Mouse (Mus musculus) MEL (cell line): Measurements from ENCODE around the gene Arhgef15. TPM values are rescaled to one million over a fixed set of nuclear protein-coding genes. Genes with fewer than 3 reads are reported as not detected.
A peak's percentile ranks its signal among the peaks of the same experiment; 100 is the strongest.

Experiments
- DNase-seq: peaks from one replicate; pipeline ENCODE4 v3.0.0; 2011; ENCODE audit warnings: low read depth, low spot score
- H3K27ac ChIP-seq: 2 replicates; pipeline ENCODE4 v1.5.1; 2012; ENCODE audit warnings: low read depth, mild to moderate bottlenecking, control low read depth, low read length, moderate library complexity; ENCODE audit not compliant: control insufficient read depth
- H3K27me3 ChIP-seq, 2 experiments: fragments of 150-350 bp in 1 of 2; sonication (generic) in 1 of 2; 2 replicates each; pipeline ENCODE4 v1.6.1; 2012; ENCODE audit warnings: low read length in 2 of 2, mild to moderate bottlenecking in 2 of 2, improper control_type of control experiment in 1 of 2, moderate library complexity in 1 of 2; ENCODE audit not compliant: insufficient read depth in 2 of 2, control insufficient read depth in 1 of 2
- H3K36me3 ChIP-seq, 2 experiments: 2 replicates each; pipeline ENCODE4 v1.6.1; 2012 to 2014; ENCODE audit warnings: low read length in 2 of 2, improper control_type of control experiment in 1 of 2, inconsistent platforms in 1 of 2, mild to moderate bottlenecking in 1 of 2; ENCODE audit not compliant: insufficient read depth in 2 of 2, control insufficient read depth in 1 of 2
- H3K4me1 ChIP-seq, 2 experiments: fragments of 150-350 bp in 1 of 2; sonication (generic) in 1 of 2; 2 replicates each; pipeline ENCODE4 v1.6.1; 2012; ENCODE audit warnings: low read length in 2 of 2, improper control_type of control experiment in 1 of 2, mild to moderate bottlenecking in 1 of 2; ENCODE audit not compliant: insufficient read depth in 2 of 2, control insufficient read depth in 1 of 2
- H3K4me3 ChIP-seq, 2 experiments: fragments of 150-350 bp in 1 of 2; sonication (generic) in 1 of 2; 2 replicates each; pipeline ENCODE4 v1.5.1; 2012; ENCODE audit warnings: low read depth in 2 of 2, low read length in 2 of 2, mild to moderate bottlenecking in 2 of 2, moderate library complexity in 2 of 2, control low read depth in 1 of 2, improper control_type of control experiment in 1 of 2; ENCODE audit not compliant: control insufficient read depth in 1 of 2, insufficient read depth in 1 of 2
- H3K79me2 ChIP-seq: 2 replicates; pipeline ENCODE4 v1.6.1; 2012; ENCODE audit warnings: mild to moderate bottlenecking, low read length, moderate library complexity; ENCODE audit not compliant: control insufficient read depth, poor library complexity, insufficient read depth
- H3K9ac ChIP-seq: 2 replicates; pipeline ENCODE4 v1.6.1; 2012; ENCODE audit warnings: low read depth, mild to moderate bottlenecking, control low read depth, low read length, moderate library complexity; ENCODE audit not compliant: control insufficient read depth, poor library complexity, severe bottlenecking
- H3K9me3 ChIP-seq: fragments of 150-350 bp; sonication (generic); replicated peaks from 2 replicates; pipeline ENCODE4 v1.6.1; 2012; ENCODE audit warnings: mild to moderate bottlenecking, low read length, improper control_type of control experiment, moderate library complexity; ENCODE audit not compliant: insufficient read depth
- BHLHE40 ChIP-seq: IDR thresholded peaks from 2 replicates; pipeline ENCODE4 v1.6.1; 2012; ENCODE audit warnings: low read depth, mild to moderate bottlenecking, inconsistent platforms, low read length, improper control_type of control experiment, borderline replicate concordance
- CTCF ChIP-seq, 3 experiments: IDR thresholded peaks in 2 of 3; conservative IDR thresholded peaks in 1 of 3; 2 replicates each; pipeline ENCODE4 v1.5.1; 2011 to 2012; ENCODE audit warnings: low read length in 3 of 3, low read depth in 2 of 3, mild to moderate bottlenecking in 2 of 3, improper control_type of control experiment in 1 of 3, inconsistent platforms in 1 of 3, mixed read lengths in 1 of 3, moderate library complexity in 1 of 3; ENCODE audit not compliant: control insufficient read depth in 1 of 3, insufficient read depth in 1 of 3, poor library complexity in 1 of 3, severe bottlenecking in 1 of 3
- E2F4 ChIP-seq: IDR thresholded peaks from 2 replicates; pipeline ENCODE4 v1.6.1; 2011; ENCODE audit warnings: low read depth, low read length, improper control_type of control experiment, borderline replicate concordance
- ELF1 ChIP-seq: IDR thresholded peaks from 2 replicates; pipeline ENCODE4 v1.6.1; 2014; ENCODE audit warnings: low read depth, mild to moderate bottlenecking, inconsistent platforms, low read length, improper control_type of control experiment, moderate library complexity
- EP300 ChIP-seq, 2 experiments: IDR thresholded peaks; 2 replicates each; pipeline ENCODE4 v1.6.1; 2011; ENCODE audit warnings: improper control_type of control experiment in 2 of 2, low read length in 2 of 2, low read depth in 1 of 2, mild to moderate bottlenecking in 1 of 2
- ETS1 ChIP-seq: IDR thresholded peaks from 2 replicates; pipeline ENCODE4 v1.6.1; 2012; ENCODE audit warnings: low read depth, mild to moderate bottlenecking, inconsistent platforms, low read length, improper control_type of control experiment, moderate library complexity
- GABPA ChIP-seq: IDR thresholded peaks from 2 replicates; pipeline ENCODE4 v1.6.1; 2012; ENCODE audit warnings: low read depth, mild to moderate bottlenecking, inconsistent platforms, low read length, improper control_type of control experiment, moderate library complexity
- GATA1 ChIP-seq: IDR thresholded peaks from 2 replicates; pipeline ENCODE4 v1.6.1; 2011; ENCODE audit warnings: low read depth, low read length, improper control_type of control experiment
- KAT2A ChIP-seq: conservative IDR thresholded peaks from 2 replicates; pipeline ENCODE4 v1.6.1; 2012; ENCODE audit warnings: low read depth, low read length, improper control_type of control experiment, inconsistent platforms
- MAX ChIP-seq: IDR thresholded peaks from 2 replicates; pipeline ENCODE4 v1.6.1; 2011; ENCODE audit warnings: low read length, improper control_type of control experiment
- MEF2A ChIP-seq: IDR thresholded peaks from 2 replicates; pipeline ENCODE4 v1.6.1; 2014; ENCODE audit warnings: low read depth, mild to moderate bottlenecking, inconsistent platforms, low read length, improper control_type of control experiment; ENCODE audit not compliant: poor library complexity, insufficient replicate concordance, severe bottlenecking; ENCODE audit errors: extremely low read depth
- MXI1 ChIP-seq: IDR thresholded peaks from 2 replicates; pipeline ENCODE4 v1.6.1; 2011; ENCODE audit warnings: mild to moderate bottlenecking, low read depth, low read length, improper control_type of control experiment
- MYB ChIP-seq: IDR thresholded peaks from 2 replicates; pipeline ENCODE4 v1.6.1; 2011; ENCODE audit warnings: mild to moderate bottlenecking, low read depth, low read length, improper control_type of control experiment
- MYC ChIP-seq: IDR thresholded peaks from 2 replicates; pipeline ENCODE4 v1.6.1; 2011; ENCODE audit warnings: low read depth, mild to moderate bottlenecking, low read length, improper control_type of control experiment, moderate library complexity
- NELFE ChIP-seq: IDR thresholded peaks from 2 replicates; pipeline ENCODE4 v1.6.1; 2011; ENCODE audit warnings: low read depth, low read length, improper control_type of control experiment
- POLR2A ChIP-seq, 2 experiments: IDR thresholded peaks; 2 replicates each; pipeline ENCODE4 v1.6.1; 2011 to 2012; ENCODE audit warnings: low read length in 2 of 2, mild to moderate bottlenecking in 2 of 2, control low read depth in 1 of 2, improper control_type of control experiment in 1 of 2, low read depth in 1 of 2, moderate library complexity in 1 of 2; ENCODE audit not compliant: control insufficient read depth in 1 of 2, insufficient read depth in 1 of 2, poor library complexity in 1 of 2
- POLR2AphosphoS2 ChIP-seq: IDR thresholded peaks from 2 replicates; pipeline ENCODE4 v1.6.1; 2011; ENCODE audit warnings: low read length, improper control_type of control experiment
- RAD21 ChIP-seq: IDR thresholded peaks from 2 replicates; pipeline ENCODE4 v1.6.1; 2011; ENCODE audit warnings: mild to moderate bottlenecking, low read depth, low read length, improper control_type of control experiment
- RCOR1 ChIP-seq: IDR thresholded peaks from 2 replicates; pipeline ENCODE4 v1.6.1; 2012; ENCODE audit warnings: low read depth, mild to moderate bottlenecking, inconsistent platforms, low read length, improper control_type of control experiment
- SIN3A ChIP-seq: IDR thresholded peaks from 2 replicates; pipeline ENCODE4 v1.6.1; 2012; ENCODE audit warnings: low read length, improper control_type of control experiment, inconsistent platforms
- TAL1 ChIP-seq: IDR thresholded peaks from 2 replicates; pipeline ENCODE4 v1.6.1; 2012; ENCODE audit warnings: mild to moderate bottlenecking, inconsistent platforms, low read length, moderate library complexity, mixed read lengths
- TBP ChIP-seq: IDR thresholded peaks from 2 replicates; pipeline ENCODE4 v1.8.0; 2011; ENCODE audit warnings: low read depth, low read length, improper control_type of control experiment
- TCF12 ChIP-seq: IDR thresholded peaks from 2 replicates; pipeline ENCODE4 v1.6.1; 2014; ENCODE audit warnings: low read depth, mild to moderate bottlenecking, inconsistent platforms, low read length, improper control_type of control experiment, moderate library complexity
- UBTF ChIP-seq: IDR thresholded peaks from 2 replicates; pipeline ENCODE4 v1.6.1; 2012; ENCODE audit warnings: low read depth, mild to moderate bottlenecking, inconsistent platforms, low read length, improper control_type of control experiment, moderate library complexity, borderline replicate concordance; ENCODE audit not compliant: insufficient read depth
- USF1 ChIP-seq: IDR thresholded peaks from 2 replicates; pipeline ENCODE4 v1.6.1; 2014; ENCODE audit warnings: low read depth, mild to moderate bottlenecking, inconsistent platforms, low read length, improper control_type of control experiment, moderate library complexity
- USF2 ChIP-seq, 2 experiments: IDR thresholded peaks; 2 replicates each; pipeline ENCODE4 v1.6.1; 2011 to 2012; ENCODE audit warnings: improper control_type of control experiment in 2 of 2, low read length in 2 of 2, borderline replicate concordance in 1 of 2, inconsistent platforms in 1 of 2, low read depth in 1 of 2, mild to moderate bottlenecking in 1 of 2; ENCODE audit not compliant: insufficient read depth in 1 of 2
- ZMIZ1 ChIP-seq: IDR thresholded peaks from 2 replicates; pipeline ENCODE4 v1.6.1; 2012; ENCODE audit warnings: low read depth, mild to moderate bottlenecking, inconsistent platforms, low read length, improper control_type of control experiment, moderate library complexity
- ZNF384 ChIP-seq: IDR thresholded peaks from 2 replicates; pipeline ENCODE4 v1.6.1; 2012; ENCODE audit warnings: low read depth, mild to moderate bottlenecking, inconsistent platforms, low read length, improper control_type of control experiment
- polyA plus RNA-seq, 2 experiments: library from polyadenylated mRNA; stranded (reverse) in 1 of 2; unstranded in 1 of 2; fragments of >175 nt in 1 of 2; fragments of >200 nt in 1 of 2; gene quantifications; 2 replicates each; pipeline versions ENCODE4 v1.2.1 to v1.2.4; 2012; ENCODE audit warnings: low replicate concordance in 2 of 2, low read depth in 1 of 2; ENCODE audit not compliant: insufficient read length in 2 of 2, insufficient read depth in 1 of 2, missing spikeins in 1 of 2
- total RNA-seq: library from RNA; depleted of rRNA; stranded (reverse); fragments of 300-350 nt; gene quantifications from 2 replicates; pipeline ENCODE4 v1.2.3, GENCODE M21; 2012

The Arhgef15 gene
- total and polyA plus RNA-seq, 3 experiments: 0.23 to 0.74 TPM; not detected in 1

DNA sequence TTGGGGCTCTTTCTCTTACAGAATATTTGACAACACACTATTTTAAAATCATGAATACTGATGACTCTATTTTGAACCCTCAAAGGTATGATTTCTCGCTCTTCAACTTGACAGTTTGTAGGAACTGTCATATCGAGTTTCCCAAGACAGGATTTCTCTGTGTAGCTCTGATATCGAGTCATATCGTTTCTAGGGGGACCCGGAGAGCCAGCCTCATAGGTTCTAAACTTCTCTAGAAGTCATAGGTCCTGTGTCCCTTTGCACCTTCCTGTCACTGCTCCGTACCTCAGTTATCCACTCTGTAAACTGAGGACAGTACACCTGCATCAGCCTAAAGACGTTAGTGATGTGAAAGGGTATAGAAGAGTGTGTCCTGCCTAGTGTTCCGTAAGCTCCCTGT is 57.5 kb downstream of the Arhgef15 start:
- peaks cover 3 to 44% of the 10 kb centered on the region in 2 experiments; a peak in 3 of 4 replicates for H3K4me1 ChIP-seq
- peaks cover 21 to 48% of the 10 kb centered on the region in 2 experiments for H3K36me3 ChIP-seq
- DNase-seq: peak; percentile 90
- H3K79me2 ChIP-seq: peaks cover 22% of the 10 kb centered on the region
- peak overlapping the region; percentile 92 for H3K27ac ChIP-seq
- H3K9me3 ChIP-seq: no peaks in the 10 kb centered on the region
- TF ChIP-seq KAT2A (no peak), GATA1 (peak; percentile 87), RAD21 (no peak), NELFE (peak; percentile 48; the same call in 1 of the 2 replicates), ETS1 (peak; percentile 50; the same call in 1 of the 2 replicates), MXI1 (peak; percentile 27), POLR2AphosphoS2 (no peak), RCOR1 (peak; percentile 70), MYC (0 out of 2 replicates have a peak, but pooled peaks have one; percentile 29), E2F4 (no peak), POLR2A (IDR thresholded peaks at IDR 0.05; ENCODE audit: control insufficient read depth in 1 of 2, insufficient read depth in 1 of 2, low read depth in 1 of 2, low read length in 2 of 2, poor library complexity in 1 of 2) (peak in 1 of 2 experiments; percentile 67; a peak in 2 of 4 replicates), EP300 (IDR thresholded peaks at IDR 0.05; ENCODE audit: low read depth in 1 of 2, low read length in 2 of 2) (peak; percentile 86 to 92), ZMIZ1 (no peak), TBP (peak; percentile 85), MYB (peak; percentile 79), SIN3A (peak; percentile 87), TCF12 (peak; percentile 62; the same call in 1 of the 2 replicates), TAL1 (peak; percentile 55), CTCF (IDR thresholded peaks at IDR 0.05 in 2 of 3, conservative IDR thresholded peaks at IDR 0.05 in 1 of 3; ENCODE audit: control insufficient read depth in 1 of 3, insufficient read depth in 1 of 3, low read depth in 2 of 3, low read length in 3 of 3, poor library complexity in 1 of 3, severe bottlenecking in 1 of 3) (no peak)
- H3K9ac ChIP-seq: peak overlapping the region; percentile 69
- peak overlapping the region; percentile 55 to 61 for H3K4me3 ChIP-seq
- H3K27me3 ChIP-seq: no peaks in the 10 kb centered on the region

- peaks cover 13 to 41% of the 10 kb centered on the region in 2 experiments for H3K36me3 ChIP-seq
- peaks cover 3 to 45% of the 10 kb centered on the region in 2 experiments; a peak in 3 of 4 replicates for H3K4me1 ChIP-seq
- peak overlapping the region; percentile 55 for H3K9ac ChIP-seq
- H3K4me3 ChIP-seq: peak overlapping the region; percentile 37 to 55
- peak overlapping the region; percentile 92 for H3K27ac ChIP-seq
- H3K79me2 ChIP-seq: peaks cover 21% of the 10 kb centered on the region
- peak; percentile 80 for DNase-seq
- no peaks in the 10 kb centered on the region for H3K9me3 ChIP-seq
- no peaks in the 10 kb centered on the region for H3K27me3 ChIP-seq
- TF ChIP-seq NELFE (peak; percentile 45; the same call in 1 of the 2 replicates), RCOR1 (peak; percentile 84; the same call in 1 of the 2 replicates), MEF2A (no peak), POLR2A (IDR thresholded peaks at IDR 0.05; ENCODE audit: control insufficient read depth in 1 of 2, insufficient read depth in 1 of 2, low read depth in 1 of 2, low read length in 2 of 2, poor library complexity in 1 of 2) (peak in 1 of 2 experiments; percentile 38; a peak in 1 of 4 replicates), TBP (peak; percentile 69), ZNF384 (no peak), MAX (no peak; the same call in 1 of the 2 replicates), ZMIZ1 (no peak), BHLHE40 (no peak), TAL1 (peak; percentile 64), KAT2A (no peak), USF2 (IDR thresholded peaks at IDR 0.05; ENCODE audit: borderline replicate concordance in 1 of 2, insufficient read depth in 1 of 2, low read depth in 1 of 2, low read length in 2 of 2) (no peak), CTCF (IDR thresholded peaks at IDR 0.05 in 2 of 3, conservative IDR thresholded peaks at IDR 0.05 in 1 of 3; ENCODE audit: control insufficient read depth in 1 of 3, insufficient read depth in 1 of 3, low read depth in 2 of 3, low read length in 3 of 3, poor library complexity in 1 of 3, severe bottlenecking in 1 of 3) (no peak), GABPA (no peak), USF1 (no peak), UBTF (no peak), ETS1 (peak; percentile 91), GATA1 (peak; percentile 98), TCF12 (peak; percentile 71), ELF1 (no peak), E2F4 (no peak)
Measured at GRCm38 (mm10) chr11:68898790-68899189, 58.5 kb downstream of the Arhgef15 start.
